Mouse (Mus musculus): ENCODE measurements around the gene Vat1.

DNA sequence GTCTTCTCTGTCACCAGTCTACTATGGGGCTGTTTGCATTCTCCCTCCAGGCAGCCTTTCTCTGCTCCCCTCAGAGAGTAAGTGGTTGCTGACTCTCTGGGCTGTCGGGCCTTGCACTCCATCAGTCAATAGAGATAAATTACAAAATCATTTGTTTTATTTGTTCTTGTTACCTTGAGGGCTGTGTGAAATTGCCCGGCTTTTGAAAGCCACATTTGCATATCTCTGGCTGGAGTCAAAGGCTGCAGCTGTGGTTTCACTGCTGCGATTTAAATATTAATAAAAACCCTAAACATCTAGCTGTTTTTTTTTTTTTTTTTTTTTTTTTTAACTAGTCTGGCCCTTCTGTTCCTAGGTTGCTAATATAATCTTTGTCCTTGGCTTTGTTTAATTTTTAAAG lies 17.8 kb upstream of the Vat1 start:
- TF ChIP-seq POLR2A (IDR thresholded peaks at IDR 0.05; ENCODE audit: insufficient read depth, low read depth, low read length) (no peak), CTCF (IDR thresholded peaks at IDR 0.05; ENCODE audit: insufficient read depth, low read depth, low read length) (no peak)

Data from olfactory bulb, adult 2 months (tissue).